Mouse (Mus musculus): ENCODE measurements around the gene Pitpnm2. TPM values are rescaled to one million over a fixed set of nuclear protein-coding genes. Genes with fewer than 3 reads are reported as not detected.

The Pitpnm2 gene
- polyA plus RNA-seq, 1 experiment = 21.8 TPM

DNA sequence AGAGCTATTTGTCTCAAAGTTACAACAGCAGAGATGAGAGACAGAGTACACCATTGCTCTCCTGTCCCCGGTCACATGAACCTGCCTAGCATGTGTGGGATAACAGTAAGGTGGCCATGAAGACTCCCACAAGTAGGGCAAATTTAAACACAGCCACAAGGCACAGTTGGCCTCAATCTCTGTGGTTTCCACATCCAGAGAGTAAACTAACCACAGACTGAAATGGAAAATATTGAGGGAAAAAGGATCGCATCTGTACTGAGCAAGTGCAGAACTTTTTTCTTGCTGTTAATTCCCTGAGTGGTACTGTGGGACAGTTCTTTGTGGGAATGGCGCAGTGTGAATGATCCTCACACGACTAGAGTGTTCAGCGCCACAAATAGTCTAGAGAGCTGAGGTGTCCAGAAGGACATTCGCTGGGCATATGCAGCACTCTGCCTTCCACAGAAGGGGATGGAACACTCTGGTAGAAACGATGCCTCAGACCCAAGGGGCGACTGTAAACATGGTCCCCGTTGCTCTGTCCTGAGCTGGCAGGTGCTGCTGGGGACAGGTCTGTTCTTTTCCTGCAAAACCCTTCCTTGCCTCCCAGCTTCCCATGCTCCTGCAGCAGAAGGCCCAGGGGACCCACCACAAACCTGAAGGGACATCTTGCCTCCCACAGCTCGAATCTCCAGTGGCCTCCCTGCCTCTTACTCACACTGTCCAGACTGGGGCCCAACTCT is 59.3 kb downstream of the Pitpnm2 start:
- peaks cover 73% of the 10 kb centered on the region for H3K4me1 ChIP-seq (ENCODE audit: control insufficient read depth, insufficient read depth, insufficient read length, low read length)
- no peak overlapping the region for H3K4me3 ChIP-seq (ENCODE audit: insufficient read depth, low read depth, low read length)
- peak overlapping the region; percentile 13; the same call in 1 of the 2 replicates for H3K27ac ChIP-seq (replicated peaks; ENCODE audit: low read depth, low read length)

DNA sequence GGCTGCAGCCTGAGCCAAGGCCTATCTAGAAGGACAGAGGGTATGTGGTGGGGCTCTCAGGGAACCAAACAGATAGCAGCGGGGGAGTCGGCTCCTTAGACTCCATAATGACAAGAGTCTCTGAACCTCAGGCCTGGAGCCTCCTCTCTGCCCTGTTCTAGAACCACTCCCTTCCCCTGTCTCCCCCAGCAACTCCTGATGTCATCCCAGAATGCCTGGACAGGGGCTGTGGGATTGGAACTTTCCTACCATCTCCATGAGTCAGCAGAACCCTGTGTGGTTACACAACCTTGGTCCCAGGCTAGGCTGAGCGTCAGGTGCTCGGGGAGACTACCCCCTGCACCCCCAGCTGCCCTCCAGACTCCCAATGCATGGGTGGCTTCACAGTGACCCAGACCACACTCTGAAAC is 60.0 kb downstream of the Pitpnm2 start:
- Histone ChIP-seq H3K4me3 (ENCODE audit: insufficient read depth, low read depth, low read length) (no peak overlapping the region), H3K4me1 (ENCODE audit: control insufficient read depth, insufficient read depth, insufficient read length, low read length) (peaks cover 73% of the 10 kb centered on the region), H3K27ac (replicated peaks; ENCODE audit: low read depth, low read length) (peak overlapping the region; percentile 23; the same call in 1 of the 2 replicates)

DNA sequence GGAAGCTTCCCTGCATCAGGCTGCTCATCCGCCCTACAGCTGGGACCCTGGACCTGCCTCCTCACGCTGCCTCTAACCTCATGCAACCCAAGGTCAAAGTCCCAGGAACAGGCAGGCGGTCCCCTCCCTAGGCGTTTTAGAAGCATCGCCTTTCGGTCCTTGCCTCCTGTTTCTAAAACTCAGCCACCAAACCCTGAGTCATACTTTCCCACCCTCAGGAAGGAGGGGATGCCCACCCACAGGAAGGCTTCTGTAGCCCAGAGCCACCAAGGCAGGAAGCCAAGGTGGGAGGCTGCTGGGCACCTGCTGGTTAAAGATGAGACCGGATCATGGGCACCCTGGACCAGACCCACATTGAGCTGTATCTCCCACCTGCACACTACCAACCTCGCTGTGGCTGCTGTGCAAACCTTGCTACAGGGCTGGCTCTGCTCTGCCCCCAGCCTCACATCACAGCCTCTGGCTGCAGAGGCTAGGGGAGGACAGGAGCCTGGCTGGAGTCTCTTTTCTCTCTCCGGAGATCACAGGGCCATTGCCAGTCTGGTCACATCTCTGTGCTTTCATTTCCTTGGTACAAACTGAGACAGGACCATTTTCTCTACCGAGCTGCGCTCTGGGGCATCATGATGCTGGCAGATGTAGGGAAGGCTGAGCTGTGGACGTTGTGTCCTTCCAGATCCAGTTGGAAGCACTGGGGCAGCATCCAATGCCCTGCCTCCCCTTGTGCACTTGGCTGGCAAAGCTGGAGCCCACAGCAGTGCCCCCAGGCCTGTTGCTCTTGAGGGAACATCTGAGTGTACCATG is 61.9 kb downstream of the Pitpnm2 start:
- peaks cover 60% of the 10 kb centered on the region for H3K4me1 ChIP-seq (ENCODE audit: control insufficient read depth, insufficient read depth, insufficient read length, low read length)
- no peak overlapping the region; the same call in 1 of the 2 replicates for H3K27ac ChIP-seq (replicated peaks; ENCODE audit: low read depth, low read length)
- no peak overlapping the region for H3K4me3 ChIP-seq (ENCODE audit: insufficient read depth, low read depth, low read length)

DNA sequence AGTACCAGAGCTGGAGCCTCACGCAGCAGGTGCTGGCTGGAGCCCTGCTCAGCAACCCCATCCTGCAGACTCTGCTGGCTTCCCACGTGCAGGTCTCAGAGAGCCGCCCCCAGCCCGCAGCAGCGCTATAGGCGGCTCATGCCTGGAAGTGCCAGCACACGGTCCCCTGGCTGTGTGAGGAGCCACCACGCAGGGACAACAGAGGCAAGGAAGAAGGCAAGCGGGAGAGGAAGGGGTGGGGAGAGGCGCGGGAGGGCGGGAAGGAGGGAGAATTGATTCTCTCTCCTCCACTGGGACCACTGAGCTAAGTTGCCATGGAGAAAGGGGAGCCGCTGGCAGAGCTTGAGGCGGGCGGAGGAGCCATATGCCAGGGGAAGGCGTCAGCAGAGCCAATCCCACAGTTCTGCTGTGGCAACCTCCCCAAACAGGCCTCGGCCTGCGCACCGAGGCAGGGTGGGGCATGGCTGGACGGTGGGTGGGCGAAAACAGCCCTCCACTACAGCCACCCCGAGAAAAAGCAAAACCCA is 62.5 kb downstream of the Pitpnm2 start:
- peaks cover 55% of the 10 kb centered on the region for H3K4me1 ChIP-seq (ENCODE audit: control insufficient read depth, insufficient read depth, insufficient read length, low read length)
- H3K27ac ChIP-seq (replicated peaks; ENCODE audit: low read depth, low read length) = no peak overlapping the region; the same call in 1 of the 2 replicates
- H3K4me3 ChIP-seq (ENCODE audit: insufficient read depth, low read depth, low read length) = peak overlapping the region; percentile 22

- Histone ChIP-seq H3K4me1 (ENCODE audit: control insufficient read depth, insufficient read depth, insufficient read length, low read length) (peaks cover 50% of the 10 kb centered on the region), H3K27ac (replicated peaks; ENCODE audit: low read depth, low read length) (no peak overlapping the region), H3K4me3 (ENCODE audit: insufficient read depth, low read depth, low read length) (peak overlapping the region; percentile 22; the same call in 1 of the 2 replicates)
Measured at GRCm38 (mm10) chr5:124186465-124186854, 63.1 kb downstream of the Pitpnm2 start.

- no peak overlapping the region for H3K27ac ChIP-seq (replicated peaks; ENCODE audit: low read depth, low read length)
- H3K4me3 ChIP-seq (ENCODE audit: insufficient read depth, low read depth, low read length) = no peak overlapping the region
- peaks cover 50% of the 10 kb centered on the region for H3K4me1 ChIP-seq (ENCODE audit: control insufficient read depth, insufficient read depth, insufficient read length, low read length)
Measured at GRCm38 (mm10) chr5:124185706-124186464, 63.7 kb downstream of the Pitpnm2 start.

- no peak overlapping the region for H3K27ac ChIP-seq (replicated peaks; ENCODE audit: low read depth, low read length)
- H3K4me3 ChIP-seq (ENCODE audit: insufficient read depth, low read depth, low read length) = no peak overlapping the region
- H3K4me1 ChIP-seq (ENCODE audit: control insufficient read depth, insufficient read depth, insufficient read length, low read length) = peaks cover 43% of the 10 kb centered on the region
Measured at GRCm38 (mm10) chr5:124184898-124185701, 64.5 kb downstream of the Pitpnm2 start.

DNA sequence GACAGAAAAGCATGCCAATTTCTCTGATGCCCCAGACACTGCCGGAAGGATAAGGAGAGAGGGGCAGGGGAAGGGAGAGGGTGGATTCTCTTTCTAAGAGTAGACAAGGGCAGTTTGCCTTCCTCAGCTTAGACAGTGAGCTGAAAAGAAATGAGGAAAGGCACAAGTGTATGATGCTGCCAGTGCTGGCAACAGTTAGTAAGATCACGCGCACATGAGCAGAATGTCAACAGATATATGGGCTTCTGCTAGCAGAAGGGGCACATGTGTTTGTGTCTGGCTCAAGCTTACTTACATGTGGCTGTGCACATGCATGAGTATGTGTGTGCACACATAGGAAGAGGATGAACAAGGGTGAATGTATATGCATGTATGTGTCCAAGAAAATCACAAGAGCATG is 65.4 kb downstream of the Pitpnm2 start:
- H3K4me1 ChIP-seq (ENCODE audit: control insufficient read depth, insufficient read depth, insufficient read length, low read length) = peaks cover 34% of the 10 kb centered on the region
- no peak overlapping the region for H3K27ac ChIP-seq (replicated peaks; ENCODE audit: low read depth, low read length)
- no peak overlapping the region for H3K4me3 ChIP-seq (ENCODE audit: insufficient read depth, low read depth, low read length)

- peaks cover 33% of the 10 kb centered on the region for H3K4me1 ChIP-seq (ENCODE audit: control insufficient read depth, insufficient read depth, insufficient read length, low read length)
- no peak overlapping the region for H3K4me3 ChIP-seq (ENCODE audit: insufficient read depth, low read depth, low read length)
- H3K27ac ChIP-seq (replicated peaks; ENCODE audit: low read depth, low read length) = no peak overlapping the region
Measured at GRCm38 (mm10) chr5:124182642-124183041, 66.9 kb downstream of the Pitpnm2 start.

GRCm38 (mm10) chr5:124182097-124182496 is 67.5 kb downstream of the Pitpnm2 start:
- Histone ChIP-seq H3K27ac (replicated peaks; ENCODE audit: low read depth, low read length) (no peak overlapping the region), H3K4me3 (ENCODE audit: insufficient read depth, low read depth, low read length) (no peak overlapping the region), H3K4me1 (ENCODE audit: control insufficient read depth, insufficient read depth, insufficient read length, low read length) (peaks cover 28% of the 10 kb centered on the region)

GRCm38 (mm10) chr5:124180500-124181167 is 68.9 kb downstream of the Pitpnm2 start:
- Histone ChIP-seq H3K4me3 (ENCODE audit: insufficient read depth, low read depth, low read length) (no peak overlapping the region), H3K4me1 (ENCODE audit: control insufficient read depth, insufficient read depth, insufficient read length, low read length) (peaks cover 18% of the 10 kb centered on the region), H3K27ac (replicated peaks; ENCODE audit: low read depth, low read length) (no peak overlapping the region)

DNA sequence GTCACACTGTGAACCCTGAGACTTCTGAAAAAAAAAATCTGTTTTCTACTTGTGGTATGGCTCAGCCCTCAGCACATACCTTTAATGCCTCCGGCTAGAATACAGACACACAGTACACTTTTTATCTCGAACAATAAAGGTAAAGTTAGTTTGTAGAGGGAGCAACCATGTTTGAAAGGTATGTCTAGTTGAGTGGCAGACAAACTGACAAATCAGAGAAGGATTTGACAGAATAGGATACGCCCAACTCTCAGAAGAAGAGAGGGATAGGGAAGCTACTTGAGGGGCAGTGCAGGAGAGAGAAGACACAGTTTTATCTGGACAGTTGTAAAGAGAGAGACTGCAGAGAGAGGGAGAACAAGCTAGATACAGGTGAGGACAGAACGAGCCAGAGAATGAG is 70.1 kb downstream of the Pitpnm2 start:
- Histone ChIP-seq H3K4me1 (ENCODE audit: control insufficient read depth, insufficient read depth, insufficient read length, low read length) (peaks cover 13% of the 10 kb centered on the region), H3K27ac (replicated peaks; ENCODE audit: low read depth, low read length) (no peak overlapping the region), H3K4me3 (ENCODE audit: insufficient read depth, low read depth, low read length) (no peak overlapping the region)

- H3K4me1 ChIP-seq (ENCODE audit: control insufficient read depth, insufficient read depth, insufficient read length, low read length) = peaks cover 33% of the 10 kb centered on the region
- no peak overlapping the region for H3K4me3 ChIP-seq (ENCODE audit: insufficient read depth, low read depth, low read length)
- no peak overlapping the region for H3K27ac ChIP-seq (replicated peaks; ENCODE audit: low read depth, low read length)
Measured at GRCm38 (mm10) chr5:124176726-124177132, 72.8 kb downstream of the Pitpnm2 start.

DNA sequence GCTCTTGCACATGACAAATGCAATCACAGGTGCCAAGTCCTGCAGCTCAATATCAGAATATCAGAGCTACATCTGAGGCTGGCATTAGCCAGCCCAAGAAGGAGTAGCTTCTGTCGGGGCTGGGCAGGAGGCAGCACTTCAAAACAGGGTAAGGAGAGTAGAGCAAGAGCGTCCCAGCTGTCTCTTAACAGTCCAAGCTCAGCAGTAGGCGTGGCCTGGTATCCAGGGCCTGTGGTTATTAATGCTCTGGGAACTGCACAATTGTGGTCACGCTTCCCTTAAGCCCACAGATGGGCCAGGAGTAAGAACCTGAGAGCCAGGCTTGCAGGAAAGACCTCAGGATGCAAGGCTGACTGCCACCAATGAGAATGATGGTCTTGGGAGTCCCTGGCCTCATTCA is 74.4 kb downstream of the Pitpnm2 start:
- Histone ChIP-seq H3K27ac (replicated peaks; ENCODE audit: low read depth, low read length) (no peak overlapping the region), H3K4me1 (ENCODE audit: control insufficient read depth, insufficient read depth, insufficient read length, low read length) (peaks cover 34% of the 10 kb centered on the region), H3K4me3 (ENCODE audit: insufficient read depth, low read depth, low read length) (no peak overlapping the region)
